In the genomic region with DNA sequence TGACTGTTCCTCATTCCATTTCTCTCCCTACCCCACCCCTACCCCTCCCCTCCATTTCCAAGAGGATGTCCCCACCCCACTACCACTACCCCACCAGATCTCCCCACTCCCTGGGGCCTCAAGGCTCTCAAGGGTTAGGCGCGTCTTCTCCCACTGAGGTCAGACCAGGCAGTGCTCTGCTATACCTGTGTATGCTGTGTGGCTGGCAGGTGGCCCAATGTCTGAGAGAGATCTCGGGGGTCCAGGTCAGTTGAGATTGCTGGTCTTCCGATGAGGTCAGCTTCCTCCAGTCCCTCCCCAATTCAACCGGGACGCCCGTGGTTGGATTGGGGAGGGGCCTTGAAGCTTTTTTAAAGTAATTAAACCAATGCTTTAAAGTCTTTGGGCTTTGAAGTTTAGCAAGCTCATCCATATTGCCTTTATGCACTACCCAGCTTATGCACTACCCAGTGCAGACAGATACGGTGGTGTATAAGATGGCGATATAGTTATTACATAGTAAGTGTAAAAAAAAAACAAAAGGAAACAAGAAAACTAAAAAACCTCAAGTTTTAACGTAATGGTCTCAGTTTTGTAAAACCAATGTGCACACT, we compare ENCODE assay signal across 8 mouse cellular contexts. TPM values are rescaled to one million over a fixed set of nuclear protein-coding genes. Genes with fewer than 3 reads are reported as not detected.
DNase-seq lines count a peak whose midpoint lies in the region; ATAC-seq and TF ChIP-seq lines count a peak whose summit lies in the region.

No protein-coding gene starts in this region.

- no peak for TF ChIP-seq EP300 in CH12.LX (IDR thresholded peaks at IDR 0.05; ENCODE audit: low read length)

- in situ Hi-C loops in CH12.LX (cut with MboI; ENCODE audit: low pct_ligation_motif_present, low pct_unique_long_range_greater_than_20kb, low sequenced_read_pairs), result no loop called here

- H3K4me2 ChIP-seq in kidney, embryonic 15.5 days, result peak overlapping the region; percentile 86
- 0 out of 2 replicates have a peak overlapping the region, but pooled peaks have one; percentile 1 for H3K4me2 ChIP-seq in CH12.LX (ENCODE audit: insufficient read depth, low read depth, poor library complexity, severe bottlenecking)
- H3K4me2 ChIP-seq in intestine, embryonic 16.5 days (ENCODE audit: low read depth, low read length), result peak overlapping the region; percentile 55

- peak overlapping the region; percentile 88 for H3K4me3 ChIP-seq in kidney, embryonic 15.5 days (replicated peaks)
- no peak overlapping the region for H3K4me3 ChIP-seq in kidney, adult 2 months (ENCODE audit: insufficient read depth, low read depth, low read length)
- H3K4me3 ChIP-seq in CH12.LX (replicated peaks in 1 of 3; ENCODE audit: low read depth in 2 of 3, low read length in 2 of 3, poor library complexity in 1 of 3), result peak overlapping the region; percentile 23 to 93 (median 79)
- H3K4me3 ChIP-seq in intestine, embryonic 16.5 days (ENCODE audit: low read length), result peak overlapping the region; percentile 91
- H3K4me3 ChIP-seq in olfactory bulb, adult 2 months (ENCODE audit: insufficient read depth, low read depth, low read length), result peak overlapping the region; percentile 93; the same call in 1 of the 2 replicates

- H3K79me2 ChIP-seq in CH12.LX (replicated peaks; ENCODE audit: control insufficient read depth, extremely low read depth, insufficient read depth, poor library complexity, severe bottlenecking), result no peaks in the 10 kb centered on the region

- H3K36me3 ChIP-seq in kidney, embryonic 15.5 days, result peaks cover 8% of the 10 kb centered on the region
- H3K36me3 ChIP-seq in kidney, adult 2 months (ENCODE audit: control insufficient read depth, insufficient read depth, low read length), result no peaks in the 10 kb centered on the region
- peaks cover 0 to 17% of the 10 kb centered on the region in 2 experiments for H3K36me3 ChIP-seq in CH12.LX (replicated peaks in 1 of 2; ENCODE audit: control insufficient read depth in 1 of 2, insufficient read depth in 1 of 2, low read length in 1 of 2)
- no peaks in the 10 kb centered on the region for H3K36me3 ChIP-seq in intestine, embryonic 16.5 days (ENCODE audit: control insufficient read depth, insufficient read depth, low read length)

- 73% methylated on average over 10 of the region's 10 CpGs for WGBS in kidney, embryonic 15.5 days
- 75% methylated on average over 10 of the region's 10 CpGs for WGBS in kidney, adult 2 months
- 79% methylated on average over 10 of the region's 10 CpGs for WGBS in intestine, embryonic 16.5 days
- WGBS in olfactory bulb, adult 2 months, result 55% methylated on average over 10 of the region's 10 CpGs

- dilution Hi-C loops in CH12.LX (cut with MboI; ENCODE audit: extremely low pct_ligation_motif_present, extremely low pct_unique_long_range_greater_than_20kb, low sequenced_read_pairs), result no loop called here

- H3K27me3 ChIP-seq in kidney, embryonic 15.5 days, result no peaks in the 10 kb centered on the region
- no peaks in the 10 kb centered on the region for H3K27me3 ChIP-seq in kidney, adult 2 months (replicated peaks; ENCODE audit: control insufficient read depth, insufficient read depth, low read length)
- no peaks in the 10 kb centered on the region for H3K27me3 ChIP-seq in CH12.LX (replicated peaks)
- H3K27me3 ChIP-seq in intestine, embryonic 16.5 days (replicated peaks; ENCODE audit: control insufficient read depth, insufficient read depth, low read length), result no peaks in the 10 kb centered on the region

- H3K27ac ChIP-seq in kidney, embryonic 15.5 days, result no peak overlapping the region
- no peak overlapping the region for H3K27ac ChIP-seq in kidney, adult 2 months (ENCODE audit: insufficient read depth, low read depth, low read length)
- no peak overlapping the region for H3K27ac ChIP-seq in CH12.LX (ENCODE audit: insufficient read depth, low read depth)
- no peak overlapping the region for H3K27ac ChIP-seq in intestine, embryonic 16.5 days (ENCODE audit: low read length)
- no peak overlapping the region for H3K27ac ChIP-seq in olfactory bulb, adult 2 months (ENCODE audit: insufficient read depth, low read depth, low read length)

- peaks cover 3% of the 10 kb centered on the region for H3K9me3 ChIP-seq in kidney, embryonic 15.5 days (replicated peaks)
- H3K9me3 ChIP-seq in CH12.LX (replicated peaks; ENCODE audit: low read length), result peaks cover 4% of the 10 kb centered on the region
- H3K9me3 ChIP-seq in intestine, embryonic 16.5 days (ENCODE audit: control insufficient read depth, low read length), result no peaks in the 10 kb centered on the region

- no peak for DNase-seq in kidney, adult 2 months
- no peak for DNase-seq in CH12.LX (ENCODE audit: extremely low read depth)
- DNase-seq in cerebellum, postnatal 36 days, result peak; percentile 14
- no peak for DNase-seq in embryo, embryonic 10.5 days (ENCODE audit: low spot score)
- DNase-seq in left cerebral cortex, adult 9 months (ENCODE audit: low spot score in 2 of 2), result no peak

- H3K4me1 ChIP-seq in kidney, embryonic 15.5 days, result peaks cover 15% of the 10 kb centered on the region
- H3K4me1 ChIP-seq in kidney, adult 2 months (ENCODE audit: control insufficient read depth, insufficient read depth, low read length), result no peaks in the 10 kb centered on the region
- H3K4me1 ChIP-seq in CH12.LX (ENCODE audit: control insufficient read depth in 1 of 2, insufficient read depth in 2 of 2), result peaks cover 0 to 21% of the 10 kb centered on the region in 2 experiments; a peak in 2 of 4 replicates
- peaks cover 10% of the 10 kb centered on the region for H3K4me1 ChIP-seq in intestine, embryonic 16.5 days (ENCODE audit: control insufficient read depth, insufficient read depth, low read length)
- H3K4me1 ChIP-seq in olfactory bulb, adult 2 months (ENCODE audit: control insufficient read depth, insufficient read depth, low read length), result peaks cover 14% of the 10 kb centered on the region

- TF ChIP-seq CTCF in kidney, adult 2 months (conservative IDR thresholded peaks at IDR 0.05; ENCODE audit: insufficient read depth, insufficient read length, low read depth, low read length), result no peak
- no peak for TF ChIP-seq CTCF in CH12.LX (conservative IDR thresholded peaks at IDR 0.05 in 1 of 2, IDR thresholded peaks at IDR 0.05 in 1 of 2; ENCODE audit: low read depth in 2 of 2, low read length in 2 of 2)
- TF ChIP-seq CTCF in olfactory bulb, adult 2 months (IDR thresholded peaks at IDR 0.05; ENCODE audit: insufficient read depth, low read depth, low read length), result no peak

- TF ChIP-seq POLR2A in kidney, adult 2 months (IDR thresholded peaks at IDR 0.05; ENCODE audit: low read depth, low read length), result no peak
- TF ChIP-seq POLR2A in CH12.LX (IDR thresholded peaks at IDR 0.05; ENCODE audit: low read depth, low read length), result no peak
- no peak for TF ChIP-seq POLR2A in olfactory bulb, adult 2 months (IDR thresholded peaks at IDR 0.05; ENCODE audit: insufficient read depth, low read depth, low read length)

- no peak for ATAC-seq in kidney, embryonic 15.5 days (replicated peaks; ENCODE audit: low FRiP score)
- ATAC-seq in intestine, embryonic 16.5 days, result no peak

- TF ChIP-seq RAD21 in CH12.LX (IDR thresholded peaks at IDR 0.05; ENCODE audit: low read depth, low read length), result no peak

- peak overlapping the region; percentile 83 for H3K9ac ChIP-seq in kidney, embryonic 15.5 days
- H3K9ac ChIP-seq in CH12.LX (ENCODE audit: insufficient read depth, low read depth), result peak overlapping the region; percentile 93
- H3K9ac ChIP-seq in intestine, embryonic 16.5 days (ENCODE audit: low read depth, low read length), result peak overlapping the region; percentile 94; the same call in 1 of the 2 replicates

TF ChIP-seq in CH12.LX, 34 proteins besides CTCF, POLR2A, EP300 and RAD21 (continues in another document):
- TF ChIP-seq GABPA (IDR thresholded peaks at IDR 0.05; ENCODE audit: insufficient replicate concordance, low read depth, low read length) (no peak), MYC (IDR thresholded peaks at IDR 0.05; ENCODE audit: low read depth, low read length) (no peak), JUN (IDR thresholded peaks at IDR 0.05; ENCODE audit: insufficient read depth, low read depth, low read length) (no peak)

RNA-seq across cellular contexts. Expression of gene Gng10, which starts 0.5 kb away (rescaled TPM):
- polyA plus RNA-seq in kidney, embryonic 15.5 days (2015; fragmentation: Nextera tagmentation; extraction: Ambion mirVana), result 101 and 105 TPM in 2 replicates
- 6.4 and 7.1 TPM in 2 replicates for polyA plus RNA-seq in kidney, adult 2 months (2012; rRNA removed)
- 55.6 and 68.0 TPM in 2 replicates for total RNA-seq in CH12.LX (2012; rRNA removed)
- total RNA-seq in CH12.LX (2014; rRNA removed), result 189 and 210 TPM in 2 replicates
- 78.6 and 95.5 TPM in 2 replicates for polyA plus RNA-seq in CH12.LX (2012; ENCODE audit: insufficient read length, low read depth)
- polyA plus RNA-seq in intestine, embryonic 16.5 days (2015; fragmentation: Nextera tagmentation; extraction: Ambion mirVana), result 76.5 and 86.1 TPM in 2 replicates
- not detected in 2 replicates for polyA plus RNA-seq in olfactory bulb, adult 2 months (2012; ENCODE audit: insufficient read depth, insufficient read length, low replicate concordance, missing spikeins)

RNA-seq across cellular contexts. Expression of gene Gm20503, which starts 31.4 kb away (rescaled TPM):
- polyA plus RNA-seq in kidney, embryonic 15.5 days (2015; fragmentation: Nextera tagmentation; extraction: Ambion mirVana), result 14.4 and 15.2 TPM in 2 replicates
- polyA plus RNA-seq in kidney, adult 2 months (2012; rRNA removed), result not detected in 2 replicates
- total RNA-seq in CH12.LX (2012; rRNA removed) (0.13 TPM in 1 of 2 replicates, not detected in the other), CH12.LX (2014; rRNA removed) (not detected in 2 replicates)
- polyA plus RNA-seq in CH12.LX (2012; ENCODE audit: insufficient read length, low read depth), result 0.70 TPM in 1 of 2 replicates, not detected in the other
- 9.3 and 10.8 TPM in 2 replicates for polyA plus RNA-seq in intestine, embryonic 16.5 days (2015; fragmentation: Nextera tagmentation; extraction: Ambion mirVana)
- not detected in 2 replicates for polyA plus RNA-seq in olfactory bulb, adult 2 months (2012; ENCODE audit: insufficient read depth, insufficient read length, low replicate concordance, missing spikeins)

RNA-seq across cellular contexts. Expression of gene Dnajc25, which starts 39.6 kb away (rescaled TPM):
- polyA plus RNA-seq in kidney, embryonic 15.5 days (2015; fragmentation: Nextera tagmentation; extraction: Ambion mirVana), result 10.2 and 10.9 TPM in 2 replicates
- 2.7 and 3.1 TPM in 2 replicates for polyA plus RNA-seq in kidney, adult 2 months (2012; rRNA removed)
- 2.7 and 3.7 TPM in 2 replicates for total RNA-seq in CH12.LX (2012; rRNA removed)
- 3.8 and 4.7 TPM in 2 replicates for total RNA-seq in CH12.LX (2014; rRNA removed)
- polyA plus RNA-seq in CH12.LX (2012; ENCODE audit: insufficient read length, low read depth), result 7.0 and 7.6 TPM in 2 replicates
- polyA plus RNA-seq in intestine, embryonic 16.5 days (2015; fragmentation: Nextera tagmentation; extraction: Ambion mirVana), result 5.6 and 8.3 TPM in 2 replicates
- not detected in 2 replicates for polyA plus RNA-seq in olfactory bulb, adult 2 months (2012; ENCODE audit: insufficient read depth, insufficient read length, low replicate concordance, missing spikeins)

RNA-seq across cellular contexts. Expression of gene Ptgr1, which starts 47.5 kb away (rescaled TPM):
- polyA plus RNA-seq in kidney, embryonic 15.5 days (2015; fragmentation: Nextera tagmentation; extraction: Ambion mirVana), result 22.2 and 24.6 TPM in 2 replicates
- 2.8 and 3.5 TPM in 2 replicates for polyA plus RNA-seq in kidney, adult 2 months (2012; rRNA removed)
- total RNA-seq in CH12.LX (2012; rRNA removed) (6.2 and 7.2 TPM in 2 replicates), CH12.LX (2014; rRNA removed) (2.4 and 2.9 TPM in 2 replicates)
- polyA plus RNA-seq in CH12.LX (2012; ENCODE audit: insufficient read length, low read depth), result 4.0 and 4.2 TPM in 2 replicates
- 44.9 and 45.5 TPM in 2 replicates for polyA plus RNA-seq in intestine, embryonic 16.5 days (2015; fragmentation: Nextera tagmentation; extraction: Ambion mirVana)
- not detected in 2 replicates for polyA plus RNA-seq in olfactory bulb, adult 2 months (2012; ENCODE audit: insufficient read depth, insufficient read length, low replicate concordance, missing spikeins)

Comparison
In these comparisons a context has a peak if more than half of its experiments do, and no peak if none do; other contexts are left out.
1. H3K4me2 ChIP-seq: peak in every context shown above with its lines; median percentile 86 in kidney, embryonic 15.5 days; 55 in intestine, embryonic 16.5 days; 1 in CH12.LX.
2. DNase-seq: peak in cerebellum, postnatal 36 days (2 of 2); none in kidney, adult 2 months (single experiment), CH12.LX (single experiment), embryo, embryonic 10.5 days (single experiment) and left cerebral cortex, adult 9 months (0 of 2).
3. Peak in every context shown above with its lines, with median percentiles within 50 percentile points of each other: H3K9ac ChIP-seq.